Mouse (Mus musculus) layer of hippocampus, adult 9-11 months (tissue): ENCODE results near the gene Adat1.

ENCODE experiments used
- DNase-seq: peaks from one replicate; pipeline ENCODE4 v3.0.0; 2022

Adat1 gene

GRCm38 (mm10) chr8:111992013-111992702 is at the start of gene Adat1:
Adat1 (minus strand) TSS chr8:111992302.
- peak; percentile 89 for DNase-seq

GRCm38 (mm10) chr8:112037521-112037920 is 45.4 kb upstream of the Adat1 start:
- no peak for DNase-seq

- DNase-seq = no peak
These were observed 42.5 kb upstream of the Adat1 start for GRCm38 (mm10) chr8:112034603-112035002.

GRCm38 (mm10) chr8:112033071-112033470 is 41.0 kb upstream of the Adat1 start:
- DNase-seq = no peak

DNA sequence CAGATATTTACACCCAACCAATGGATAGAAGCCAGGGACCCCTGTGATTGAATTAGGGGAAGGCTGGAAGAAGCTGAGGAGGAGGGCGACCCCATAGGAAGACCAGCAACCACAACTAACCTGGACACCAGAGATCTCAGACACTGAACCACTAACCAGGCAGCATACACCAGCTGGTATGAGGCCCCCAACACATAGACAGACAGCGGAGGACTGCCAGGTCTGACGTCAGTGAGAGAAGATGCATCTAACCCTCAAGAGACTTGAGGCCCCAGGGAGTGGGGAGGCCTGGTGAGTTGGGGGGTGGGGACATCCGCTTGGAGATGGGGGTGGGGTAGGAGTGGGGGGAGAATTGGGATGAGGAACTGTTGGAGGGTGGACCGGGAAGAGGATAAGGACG is 38.6 kb upstream of the Adat1 start:
- DNase-seq = no peak

- no peak for DNase-seq
These were observed 37.4 kb upstream of the Adat1 start for GRCm38 (mm10) chr8:112029455-112029854.

- no peak for DNase-seq
These were observed 22.8 kb upstream of the Adat1 start, which contains the start of gene Gm6793 for GRCm38 (mm10) chr8:112014936-112015335. Gm6793 (minus strand) TSS chr8:112015036.

- DNase-seq = peak; percentile 25
These were observed 19.7 kb upstream of the Adat1 start for GRCm38 (mm10) chr8:112011816-112012242.

DNA sequence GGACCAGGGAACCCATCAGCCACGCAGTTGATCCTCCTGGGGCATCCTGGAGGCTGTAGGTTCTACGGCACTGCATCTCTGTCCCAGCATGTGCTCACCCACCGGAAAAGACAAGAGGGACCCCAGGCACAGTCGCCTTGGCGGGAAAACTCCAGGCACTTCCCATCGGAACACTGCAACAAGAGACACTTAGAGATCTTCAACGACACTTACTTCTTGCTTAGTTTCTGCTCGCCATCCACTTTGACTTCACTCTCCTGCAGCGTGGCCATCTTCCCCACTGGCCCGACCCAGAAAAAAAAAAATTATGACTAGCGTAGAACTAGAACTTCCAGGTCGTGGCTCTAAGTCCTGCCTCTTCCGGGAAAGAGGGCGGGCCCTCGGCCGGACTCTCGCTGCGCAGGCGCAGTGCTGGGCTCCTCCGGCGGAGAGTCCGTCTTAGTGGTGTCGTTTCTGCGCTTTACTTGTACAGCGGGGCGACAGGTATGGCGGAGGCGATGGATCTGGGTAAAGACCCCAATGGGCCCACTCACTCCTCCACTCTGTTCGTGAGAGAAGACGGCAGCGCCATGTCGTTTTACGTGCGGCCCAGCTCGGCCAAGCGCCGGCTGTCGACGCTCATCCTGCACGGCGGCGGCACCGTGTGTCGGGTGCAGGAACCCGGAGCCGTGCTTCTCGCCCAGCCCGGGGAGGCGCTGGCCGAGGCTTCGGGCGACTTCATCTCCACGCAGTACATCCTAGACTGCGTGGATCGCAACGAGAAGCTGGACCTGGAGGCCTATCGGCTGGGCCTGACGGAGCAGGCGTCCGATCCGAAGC is 19.1 kb upstream of the Adat1 start, which contains the start of the genes Kars and Terf2ip:
Gene Kars (minus strand): TSS at position 327 of the 819 bp plus-strand sequence.
Gene Terf2ip (plus strand): TSS at position 402 of the 819 bp plus-strand sequence.
- peak; percentile 91 for DNase-seq

DNA sequence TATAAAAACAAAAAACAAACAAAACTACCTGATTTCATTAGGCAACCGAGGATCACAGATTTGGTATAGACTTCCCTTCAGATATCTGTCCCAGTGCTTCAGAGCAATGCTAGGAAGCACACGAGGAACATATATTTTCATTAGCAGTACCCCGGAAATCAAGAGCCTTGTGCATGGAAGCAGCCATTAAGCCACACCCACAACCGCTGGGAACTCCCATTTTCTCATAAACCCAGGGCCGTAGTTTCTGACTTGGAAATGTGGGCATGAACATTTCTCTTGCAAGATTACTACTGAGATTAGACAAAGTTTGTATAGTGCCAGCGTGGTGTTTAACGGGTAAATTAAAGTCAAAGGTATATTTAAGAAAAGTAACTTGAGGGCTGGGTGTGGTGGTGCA is 17.5 kb upstream of the Adat1 start:
- DNase-seq = no peak

- no peak for DNase-seq
These were observed 15.6 kb upstream of the Adat1 start for GRCm38 (mm10) chr8:112007669-112008068.

DNA sequence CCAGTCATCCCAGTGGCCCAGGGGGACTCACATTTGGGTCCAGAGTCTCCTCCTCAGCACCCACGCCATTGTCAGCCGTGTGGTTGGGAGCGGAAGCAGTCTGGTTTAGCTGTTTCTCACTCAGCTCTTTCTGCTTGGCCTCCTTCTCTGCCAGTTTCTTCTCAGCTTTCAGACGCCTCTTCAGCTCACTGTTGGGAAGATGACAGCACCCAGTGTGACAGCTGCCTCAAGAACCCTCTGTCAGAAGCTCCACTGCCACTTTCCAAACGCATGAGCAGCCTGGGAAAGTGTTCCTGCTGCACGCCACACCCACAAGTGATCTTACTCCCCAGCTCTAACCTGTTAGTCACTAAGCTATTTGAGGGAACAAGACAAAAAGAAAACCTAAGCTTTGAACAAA is 13.5 kb upstream of the Adat1 start:
- DNase-seq = peak; percentile 63

GRCm38 (mm10) chr8:112004754-112005153 is 12.7 kb upstream of the Adat1 start:
- no peak for DNase-seq

DNA sequence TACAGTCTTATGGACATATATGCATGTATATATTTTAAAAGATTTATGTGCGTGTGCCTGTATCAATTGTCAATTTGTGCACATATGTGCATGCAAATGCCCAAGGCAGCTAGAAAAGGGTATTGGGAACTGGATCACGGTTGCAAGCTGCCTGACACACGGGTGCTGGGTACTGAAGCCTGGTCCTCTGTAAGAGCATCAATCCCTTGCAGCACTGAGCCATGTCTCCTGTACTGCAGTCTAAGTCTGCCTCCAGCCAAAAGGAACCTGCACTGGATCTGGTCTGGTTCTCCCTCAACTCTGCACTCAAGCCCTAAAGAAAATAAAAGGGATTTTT is 569 bp upstream of the Adat1 start:
- DNase-seq = no peak

- no peak for DNase-seq
These were observed 824 bp downstream of the Adat1 start for GRCm38 (mm10) chr8:111991278-111991677.

DNA sequence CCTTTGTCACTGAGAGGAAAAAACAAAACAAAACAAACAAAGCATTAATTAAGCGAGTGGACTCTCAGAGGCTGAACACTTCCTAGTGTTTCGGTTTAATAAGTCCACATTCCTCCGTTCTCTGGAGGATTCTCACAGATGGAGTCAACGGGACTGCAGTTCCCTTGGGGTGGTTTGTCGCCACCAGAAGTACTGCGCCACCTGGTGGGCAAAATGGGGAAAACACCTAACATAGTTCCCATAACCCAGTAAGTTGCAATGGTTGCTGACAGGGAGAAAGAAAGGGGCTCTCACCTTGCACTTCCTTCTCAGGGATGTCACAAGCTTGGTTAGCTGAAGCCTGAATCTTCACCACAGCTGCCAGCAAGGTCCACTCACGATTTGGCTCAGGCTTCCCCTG is 2.2 kb downstream of the Adat1 start:
- DNase-seq = peak; percentile 61

DNA sequence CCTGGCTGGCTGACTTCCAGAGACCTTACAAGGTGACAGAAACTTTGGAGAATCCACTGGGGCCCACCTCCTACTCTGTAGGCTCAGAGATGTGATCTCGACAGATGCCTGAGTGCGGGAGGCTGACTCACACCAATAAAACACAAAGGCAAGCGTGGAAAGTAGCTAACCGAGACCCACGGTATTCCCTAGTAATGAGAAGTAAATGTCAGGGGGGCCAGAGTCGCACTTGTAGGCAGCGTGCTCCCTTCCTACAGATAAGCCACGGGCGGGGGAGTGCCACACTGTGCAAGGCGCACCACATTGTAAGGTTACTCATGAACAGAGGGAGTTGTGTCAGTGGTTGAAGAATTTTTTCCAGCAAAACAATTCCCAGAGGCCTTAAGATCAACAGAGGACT is 7.6 kb downstream of the Adat1 start:
- peak; percentile 38 for DNase-seq

DNA sequence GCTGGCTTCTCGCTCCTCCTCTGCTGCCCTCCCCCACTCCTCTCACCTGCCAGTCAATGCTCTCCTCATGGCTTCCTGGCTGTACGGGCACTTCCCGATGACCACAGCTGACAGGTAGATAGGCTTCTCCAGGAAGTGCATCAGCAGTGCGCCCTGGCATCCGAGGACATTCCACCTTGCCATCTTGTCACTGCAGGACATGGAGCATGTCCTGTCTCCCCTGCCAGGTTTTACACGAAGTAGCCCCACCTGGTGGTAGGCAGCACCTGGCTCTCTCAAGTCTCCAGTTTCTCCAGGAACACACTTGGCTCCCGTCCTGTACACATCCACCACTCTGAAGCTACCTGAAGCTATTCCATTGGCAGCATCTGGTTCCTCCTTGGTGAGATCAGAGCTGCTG is 10.0 kb downstream of the Adat1 start:
- no peak for DNase-seq

DNA sequence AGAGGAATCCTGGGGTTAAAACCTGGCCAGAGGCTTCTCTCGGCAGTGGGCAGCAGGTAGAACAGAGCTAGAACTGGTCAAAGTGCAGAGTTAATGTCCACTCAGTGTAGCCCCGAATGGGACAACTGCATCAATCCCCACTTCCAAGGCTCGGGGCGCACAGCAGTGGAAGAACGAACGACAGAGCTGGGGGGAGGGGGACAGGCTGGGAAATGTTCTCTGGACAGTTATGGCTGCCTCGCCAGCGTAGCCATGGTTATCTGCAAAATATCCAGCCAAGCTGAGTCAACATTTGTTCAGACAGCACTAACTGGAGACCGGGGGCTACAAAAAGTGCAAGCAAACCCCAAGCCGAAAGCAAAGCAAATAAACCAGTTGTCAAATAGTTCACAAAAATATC is 14.0 kb downstream of the Adat1 start:
- no peak for DNase-seq

GRCm38 (mm10) chr8:111976326-111976725 is 15.8 kb downstream of the Adat1 start:
- no peak for DNase-seq

GRCm38 (mm10) chr8:111975706-111976105 is 16.4 kb downstream of the Adat1 start:
- no peak for DNase-seq

DNA sequence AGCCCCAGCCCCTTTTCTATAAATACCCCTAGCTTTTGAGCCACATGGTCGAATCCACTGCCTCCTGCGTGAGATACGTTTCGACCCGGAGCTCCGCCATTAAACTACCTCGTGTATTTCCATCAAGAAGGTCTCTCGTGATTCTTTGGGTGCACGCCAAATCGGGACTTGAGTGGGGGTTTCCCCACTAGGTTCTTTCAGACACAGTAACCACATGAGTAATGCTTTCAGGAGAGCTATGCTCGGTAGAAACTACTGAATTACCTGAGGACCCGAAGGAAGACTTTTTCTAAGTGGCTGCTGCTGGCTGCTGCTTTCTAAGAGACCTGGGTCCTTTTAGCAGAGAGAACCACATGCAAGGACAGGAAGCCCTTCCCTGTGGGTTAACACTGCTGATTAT is 18.0 kb downstream of the Adat1 start:
- DNase-seq = no peak

DNA sequence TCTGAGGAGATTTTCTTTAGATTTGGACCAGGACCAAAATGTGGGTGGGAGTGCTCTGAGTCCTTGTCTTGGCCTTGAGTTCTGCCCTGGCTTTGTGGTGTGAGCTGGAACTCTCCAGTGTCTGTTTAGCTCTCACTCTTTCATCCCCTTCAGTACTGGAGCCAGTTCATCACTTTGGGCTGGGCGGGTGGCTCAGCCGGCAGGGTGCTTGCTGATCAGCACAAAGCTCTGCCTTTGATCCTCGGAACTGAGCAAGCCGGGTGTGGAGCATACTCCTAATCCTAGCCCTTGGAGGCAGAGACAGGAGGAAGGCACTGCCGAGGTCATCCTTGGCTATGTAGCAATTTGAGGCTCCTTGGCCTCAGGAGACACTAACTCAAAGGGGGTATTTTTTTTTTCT is 23.1 kb downstream of the Adat1 start:
- no peak for DNase-seq

DNA sequence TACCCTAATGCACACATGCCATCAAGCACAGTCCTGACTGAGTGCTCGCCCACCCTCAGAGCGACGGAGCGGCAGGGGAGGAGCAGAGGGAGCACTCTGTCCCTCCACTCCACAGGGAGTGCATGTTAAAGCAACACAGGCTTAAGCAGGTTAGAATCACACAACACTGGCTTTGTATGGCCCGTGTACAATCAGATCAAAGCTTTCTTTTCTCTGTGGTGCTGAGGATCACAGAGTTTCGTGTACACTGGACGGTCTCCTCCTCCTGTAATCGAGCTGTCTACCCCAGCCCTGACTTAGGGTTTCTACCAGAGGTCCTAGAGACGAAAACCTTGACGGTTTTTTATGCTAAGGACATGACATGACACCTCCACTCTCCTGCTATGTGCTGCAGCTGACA is 23.6 kb downstream of the Adat1 start:
- no peak for DNase-seq
